Mouse (Mus musculus) midbrain, embryonic 13.5 days (tissue): ENCODE data around the gene Stt3a. TPM values are rescaled to one million over a fixed set of nuclear protein-coding genes. Genes with fewer than 3 reads are reported as not detected.

Experiments used
- ATAC-seq: fragments of 200-750 bp; cut with Nextera tagmentation; 2 replicates; pipeline ENCODE4 v1.8.0; 2017; ENCODE audit warnings: mild to moderate bottlenecking, moderate TSS enrichment, moderate library complexity
- H3K27ac ChIP-seq: fragments of 300-500 bp; sonication (generic); 2 replicates; pipeline ENCODE4 v1.5.1; 2015; ENCODE audit warnings: inconsistent platforms, mild to moderate bottlenecking, moderate library complexity
- H3K27me3 ChIP-seq: fragments of 300-500 bp; sonication (generic); 2 replicates; pipeline ENCODE4 v1.6.1; 2015; ENCODE audit warnings: mild to moderate bottlenecking, inconsistent platforms
- H3K36me3 ChIP-seq: fragments of 300-500 bp; sonication (generic); 2 replicates; pipeline ENCODE4 v1.6.1; 2015; ENCODE audit warnings: mild to moderate bottlenecking, inconsistent platforms
- H3K4me1 ChIP-seq: fragments of 300-500 bp; sonication (generic); replicated peaks from 2 replicates; pipeline ENCODE4 v1.6.1; 2015; ENCODE audit warnings: inconsistent platforms
- H3K4me2 ChIP-seq: fragments of 300-500 bp; sonication (generic); replicated peaks from 2 replicates; pipeline ENCODE4 v1.6.1; 2015; ENCODE audit warnings: moderate library complexity, mild to moderate bottlenecking, inconsistent platforms
- H3K4me3 ChIP-seq: fragments of 300-500 bp; sonication (generic); replicated peaks from 2 replicates; pipeline ENCODE4 v1.5.1; 2015; ENCODE audit warnings: mild to moderate bottlenecking, inconsistent platforms
- H3K9ac ChIP-seq: fragments of 300-500 bp; sonication (generic); replicated peaks from 2 replicates; pipeline ENCODE4 v1.6.1; 2015; ENCODE audit warnings: mild to moderate bottlenecking, inconsistent platforms
- H3K9me3 ChIP-seq: fragments of 300-500 bp; sonication (generic); 2 replicates; pipeline ENCODE4 v1.6.1; 2016; ENCODE audit warnings: mild to moderate bottlenecking, inconsistent platforms
- WGBS: fragments of 180-500 bp; shearing (Covaris S2); methylation state at CpG from one replicate; pipeline ENCODE4 v1.1.7; 2015; 5-methylcytosine and 5-hydroxymethylcytosine counted together
- polyA plus RNA-seq: library from polyadenylated mRNA; unstranded; fragments of >200 nt; fragmentation: Nextera tagmentation; extraction: Ambion mirVana; gene quantifications from 2 replicates; pipeline ENCODE4 v1.2.1, GENCODE M21; 2015

Stt3a gene
- polyA plus RNA-seq, 1 experiment from 2014 or later: 100 TPM

- Histone ChIP-seq H3K4me2 (no peak overlapping the region), H3K36me3 (no peaks in the 10 kb centered on the region), H3K4me1 (no peaks in the 10 kb centered on the region), H3K9me3 (no peaks in the 10 kb centered on the region), H3K27me3 (no peaks in the 10 kb centered on the region), H3K9ac (no peak overlapping the region), H3K27ac (no peak overlapping the region), H3K4me3 (no peak overlapping the region)
- no peak for ATAC-seq
- WGBS: 94% methylated on average over 10 of the region's 10 CpGs
These were observed 73.2 kb downstream of the Stt3a start for GRCm38 (mm10) chr9:36694276-36694675.

GRCm38 (mm10) chr9:36692920-36693319, 74.6 kb downstream of the Stt3a start, which contains the start of gene Acrv1:
Gene Acrv1 (plus strand): TSS chr9:36693220.
- WGBS: 82% methylated on average over 1 of the region's 1 CpGs
- no peak within 1 kb of the TSS for H3K9ac ChIP-seq
- H3K4me3 ChIP-seq: no peak within 1 kb of the TSS
- no peaks in the 10 kb centered on the region for H3K4me1 ChIP-seq
- ATAC-seq: no peak
- H3K4me2 ChIP-seq: no peak within 1 kb of the TSS
- no peaks in the 10 kb centered on the region for H3K36me3 ChIP-seq
- H3K27ac ChIP-seq: no peak within 1 kb of the TSS
- H3K27me3 ChIP-seq: no peaks in the 10 kb centered on the region
- H3K9me3 ChIP-seq: no peaks in the 10 kb centered on the region

- Histone ChIP-seq H3K9me3 (no peaks in the 10 kb centered on the region), H3K4me1 (no peaks in the 10 kb centered on the region), H3K4me3 (no peak overlapping the region), H3K36me3 (no peaks in the 10 kb centered on the region), H3K27ac (no peak overlapping the region), H3K4me2 (no peak overlapping the region), H3K27me3 (no peaks in the 10 kb centered on the region), H3K9ac (no peak overlapping the region)
- ATAC-seq: no peak
These were observed 80.2 kb downstream of the Stt3a start for GRCm38 (mm10) chr9:36687329-36687728.

- ATAC-seq: no peak
- 87% methylated on average over 2 of the region's 2 CpGs for WGBS
- no peak overlapping the region for H3K27ac ChIP-seq
These were observed 86.1 kb downstream of the Stt3a start for GRCm38 (mm10) chr9:36681424-36681823.

More at GRCm38 (mm10) chr9:36681424-36681823, 86.1 kb downstream of the Stt3a start:
- no peak overlapping the region for H3K4me2 ChIP-seq
- H3K9ac ChIP-seq: no peak overlapping the region
- no peaks in the 10 kb centered on the region for H3K9me3 ChIP-seq
- no peaks in the 10 kb centered on the region for H3K27me3 ChIP-seq
- no peaks in the 10 kb centered on the region for H3K36me3 ChIP-seq
- no peaks in the 10 kb centered on the region for H3K4me1 ChIP-seq
- no peak overlapping the region for H3K4me3 ChIP-seq

Other genes starting within 250 kb of the Stt3a start
- gene Gm5615, start 225.7 kb downstream of the Stt3a start, polyA plus RNA-seq: not detected in 2 replicates
- gene Gm17689, start 185.0 kb downstream of the Stt3a start, polyA plus RNA-seq: not detected in 2 replicates
- not detected in 2 replicates for gene A630095E13Rik, start 124.3 kb downstream of the Stt3a start, polyA plus RNA-seq
- gene Acrv1, start 74.5 kb downstream of the Stt3a start, polyA plus RNA-seq: not detected in 2 replicates
- 16.6 and 21.6 TPM in 2 replicates for gene Chek1, start 40.6 kb downstream of the Stt3a start, polyA plus RNA-seq
- gene Ei24, start 29.7 kb upstream of the Stt3a start, polyA plus RNA-seq: 111 and 115 TPM in 2 replicates
- gene Fez1, start 54.2 kb upstream of the Stt3a start, polyA plus RNA-seq: 624 and 647 TPM in 2 replicates